ENCODE assay signal across 21 mouse cellular contexts in the genomic region with DNA sequence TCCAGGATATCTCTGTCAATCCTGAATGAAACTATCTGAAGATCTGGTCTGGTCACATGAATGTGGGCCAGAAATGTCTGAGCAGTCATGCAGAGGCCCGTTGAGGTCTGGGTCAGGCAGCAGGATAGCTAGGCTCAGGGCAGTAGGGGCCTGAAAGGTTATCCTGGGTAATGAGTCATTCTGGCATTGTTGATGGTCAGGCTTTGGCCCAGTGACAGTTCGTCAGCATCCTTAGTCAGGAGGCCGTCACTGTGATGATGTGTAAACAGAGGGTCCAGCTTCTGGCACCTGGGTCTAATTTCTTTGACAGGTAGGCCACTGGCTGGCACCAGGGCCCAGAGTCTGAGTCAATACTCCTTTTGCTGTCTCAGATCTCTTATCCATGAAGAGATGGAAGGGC. TPM values are rescaled to one million over a fixed set of nuclear protein-coding genes. Genes with fewer than 3 reads are reported as not detected.
DNase-seq lines count a peak whose midpoint lies in the region; TF ChIP-seq lines count a peak whose summit lies in the region.
"Had no signal": no experiment of that assay in that cellular context is flagged by ENCODE, and none has a peak within 500 bp of the region (broad histone marks: within the 10 kb centered on the region; RNA-seq: fewer than 3 reads in every experiment).

No protein-coding gene starts in this region.

- no peak overlapping the region for H3K4me3 ChIP-seq in gastrocnemius, adult 2 months
- H3K4me3 ChIP-seq: forebrain, embryonic 13.5 days; heart, adult 2 months; lung, embryonic 15.5 days; myocyte; neural tube, embryonic 13.5 days had no signal

- peak; percentile 16 for DNase-seq in gastrocnemius, adult 2 months
- DNase-seq in gastrocnemius, postnatal 14 days = no peak
- DNase-seq in 416B (ENCODE audit: low read depth) = peak; percentile 33
- DNase-seq in adrenal gland, adult 8-10 months = peak; percentile 24
- peak; percentile 5 for DNase-seq in brain, adult 2 months (ENCODE audit: low read depth, low spot score)
- DNase-seq in left cerebral cortex, postnatal 14 days (ENCODE audit: low spot score in 2 of 2) = no peak
- DNase-seq in layer of hippocampus, postnatal 25 days (ENCODE audit: extremely low spot score in 1 of 2, low spot score in 1 of 2) = no peak
- DNase-seq: B cell, adult 2 months; gastrocnemius, postnatal 36 days; heart, adult 2 months; heart, postnatal 14 days; kidney, adult 2 months; kidney, postnatal 4 days; liver; thymus, adult 2 months; thymus, postnatal 36 days had no signal

- TF ChIP-seq CTCF in gastrocnemius, adult 2 months (IDR thresholded peaks at IDR 0.05) = no peak

- peak overlapping the region; percentile 51; the same call in 1 of the 2 replicates for H3K27ac ChIP-seq in gastrocnemius, adult 2 months
- H3K27ac ChIP-seq: forebrain, embryonic 13.5 days; heart, adult 2 months; kidney, postnatal 0 days; lung, embryonic 15.5 days; neural tube, embryonic 13.5 days had no signal

- intact Hi-C loops in gastrocnemius, adult 2 months (cut with DNase I) = no loop called here
- intact Hi-C loops in gastrocnemius, postnatal 14 days (cut with DNase I; ENCODE audit: low total_unique reads) = no loop called here
- intact Hi-C loops in left cerebral cortex, postnatal 14 days (cut with DNase I) = no loop called here

RNA-seq across cellular contexts. Expression of a gene that starts 28.4 kb away (rescaled TPM):
- total RNA-seq in gastrocnemius, adult 2 months (2021) = 10 to 100 TPM; 39.3 to 53.6 TPM
- 10 to 100 TPM; 48.3 to 53.6 TPM for total RNA-seq in gastrocnemius, postnatal 14 days (2021)
- 10 to 100 TPM; 35.4 to 51.5 (median 41.6) TPM for total RNA-seq in adrenal gland, adult 8-10 months (2022)
- total RNA-seq in left cerebral cortex, postnatal 14 days (2021) = 1 to 10 TPM; 3.4 to 4.3 TPM
- total RNA-seq in layer of hippocampus, postnatal 25 days (2021) = 1 to 10 TPM; 5.4 to 5.7 TPM

Comparison
In these comparisons a context has a peak if more than half of its experiments do, and no peak if none do; other contexts are left out.
1. DNase-seq: peak in gastrocnemius, adult 2 months (single experiment), 416B (single experiment), adrenal gland, adult 8-10 months (single experiment) and brain, adult 2 months (single experiment); none in gastrocnemius, postnatal 14 days (single experiment), left cerebral cortex, postnatal 14 days (0 of 2) and layer of hippocampus, postnatal 25 days (0 of 2).
2. RNA of a gene that starts 28.4 kb away (total RNA-seq): 39.3 to 53.6 TPM in gastrocnemius, adult 2 months, 48.3 to 53.6 TPM in gastrocnemius, postnatal 14 days and 35.4 to 51.5 TPM in adrenal gland, adult 8-10 months; 5.4 to 5.7 TPM in layer of hippocampus, postnatal 25 days and 3.4 to 4.3 TPM in left cerebral cortex, postnatal 14 days; every median in the first group is over 4 times any median in the second.